Mouse (Mus musculus): Measurements from ENCODE around the gene Dhx9.

- no peak for TF ChIP-seq CTCF (IDR thresholded peaks at IDR 0.05; ENCODE audit: low read depth)
- TF ChIP-seq EP300 (optimal IDR thresholded peaks at IDR 0.05): no peak
Measured at GRCm38 (mm10) chr1:153531677-153532233, 44.3 kb upstream of the Dhx9 start.

Data from stomach, postnatal 0 days (tissue).